Mouse (Mus musculus): Measurements from ENCODE around the gene Usp45.

Gene Usp45

DNA sequence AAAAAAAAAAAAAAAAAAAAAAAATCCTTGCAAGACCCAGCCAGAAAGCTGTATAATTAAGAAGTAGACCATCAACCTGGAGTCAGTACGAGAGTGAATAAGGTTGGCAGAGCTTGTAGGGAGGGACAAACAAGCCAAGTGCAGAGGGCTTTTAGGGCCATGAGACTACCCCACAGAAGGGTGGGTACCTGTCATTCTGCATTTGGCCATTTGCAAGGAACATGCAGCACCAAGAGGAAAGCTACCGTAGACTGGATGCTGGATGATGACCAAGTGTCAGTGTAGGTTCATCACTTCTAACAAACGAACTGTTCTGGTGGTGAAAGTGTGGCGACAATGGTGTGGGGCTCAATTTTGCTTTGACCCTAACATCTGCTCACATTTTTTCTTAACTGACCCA, 22.9 kb downstream of the Usp45 start:
- in situ Hi-C loops (cut with MboI, MseI) = no loop called here

DNA sequence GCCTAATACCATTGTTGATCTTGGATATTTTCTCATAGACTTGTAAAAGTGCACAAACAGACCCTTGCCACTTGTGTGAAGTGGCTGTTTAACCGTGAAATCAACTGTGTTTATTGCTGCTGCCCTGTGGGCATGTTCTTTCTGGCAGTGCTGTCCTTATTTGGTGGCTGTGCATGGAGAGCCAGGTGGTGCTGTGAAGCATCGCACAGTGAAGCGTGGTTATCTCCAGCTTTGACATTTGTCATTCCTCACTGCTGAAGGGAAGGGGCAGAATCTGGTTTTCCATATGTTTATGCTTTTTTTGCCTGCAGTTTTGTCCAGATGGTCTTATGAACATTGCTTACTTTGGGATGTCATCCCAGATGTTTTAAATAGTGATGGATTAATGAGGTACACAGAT, 26.7 kb downstream of the Usp45 start:
- in situ Hi-C loops (cut with MboI, MseI) = no loop called here

DNA sequence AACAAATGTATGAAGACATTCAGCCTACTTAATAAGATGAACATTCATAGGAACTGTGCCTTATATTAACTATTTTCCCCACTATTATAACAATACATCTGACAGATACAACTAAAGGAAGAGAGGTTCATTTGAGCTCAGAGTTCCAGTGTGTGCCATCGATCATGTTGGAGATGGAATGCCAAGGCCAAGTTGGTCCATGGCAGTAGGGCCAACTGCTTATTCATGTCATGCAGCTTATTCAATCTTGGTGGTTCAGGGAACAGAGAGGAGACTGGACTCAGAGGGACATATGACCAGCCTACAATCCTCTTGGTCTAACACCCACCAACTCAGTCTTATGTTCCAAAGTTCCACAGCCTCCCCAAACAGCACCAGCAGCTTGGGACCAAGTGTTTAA, 34.1 kb downstream of the Usp45 start:
- in situ Hi-C loops (cut with MboI, MseI) = no loop called here

DNA sequence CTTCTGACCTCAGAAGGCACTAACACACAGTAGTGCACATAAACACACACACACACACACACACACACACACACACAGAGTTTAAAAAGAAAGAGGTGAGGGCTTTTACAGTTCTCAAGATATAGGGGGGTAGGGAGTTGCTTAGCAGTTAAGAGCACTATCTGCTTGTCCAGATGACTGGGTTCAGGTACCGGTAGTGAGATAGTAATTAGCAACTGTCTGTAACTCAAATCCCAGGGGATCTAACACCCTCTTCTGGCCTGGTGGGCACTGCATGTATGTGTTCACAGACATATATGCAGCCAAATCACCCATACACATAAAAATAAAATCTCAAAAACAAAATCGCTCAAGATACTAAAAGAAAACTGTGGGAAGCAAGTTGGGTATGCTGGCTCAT, 34.7 kb downstream of the Usp45 start:
- in situ Hi-C loops (cut with MboI, MseI) = no loop called here

DNA sequence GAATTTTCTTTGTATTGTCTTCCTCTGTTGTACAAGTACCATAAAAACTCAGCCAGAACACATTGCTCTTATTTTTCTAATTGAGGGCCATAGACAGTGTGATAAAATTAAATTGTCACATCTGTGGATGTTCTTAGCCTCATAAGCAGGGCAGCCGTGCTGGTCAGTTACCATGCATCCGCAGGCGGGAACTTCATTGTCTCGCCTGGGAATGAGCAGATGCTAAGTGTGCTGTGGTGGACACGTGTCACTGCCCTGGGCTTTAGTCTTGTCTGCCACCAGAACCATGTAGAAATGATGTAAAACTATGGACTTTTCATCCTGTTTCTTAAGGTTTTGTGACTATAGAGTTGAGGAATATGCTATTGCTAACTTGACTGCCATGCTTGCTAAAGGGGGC, 40.2 kb downstream of the Usp45 start:
- in situ Hi-C loops (cut with MboI, MseI) = no loop called here

DNA sequence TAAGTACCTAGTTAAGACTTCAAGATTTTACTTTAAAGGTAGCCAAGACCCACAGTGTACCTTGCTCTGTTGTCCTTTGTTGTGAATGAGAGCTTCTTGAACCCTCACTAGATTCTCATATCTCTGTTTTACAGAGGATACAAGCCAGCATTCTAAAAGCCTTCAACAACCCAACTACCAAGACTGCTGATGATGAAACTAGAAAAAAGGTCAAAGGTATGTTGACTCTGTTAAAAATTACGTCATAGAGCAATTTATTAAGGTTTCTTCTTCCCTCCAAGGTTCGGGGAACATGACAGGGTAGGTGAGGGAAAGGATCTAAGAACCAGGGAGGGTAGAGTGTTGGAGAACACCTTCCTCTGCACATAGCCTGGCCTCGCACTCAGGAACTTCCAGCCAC, 43.7 kb downstream of the Usp45 start:
- in situ Hi-C loops (cut with MboI, MseI) = no loop called here

DNA sequence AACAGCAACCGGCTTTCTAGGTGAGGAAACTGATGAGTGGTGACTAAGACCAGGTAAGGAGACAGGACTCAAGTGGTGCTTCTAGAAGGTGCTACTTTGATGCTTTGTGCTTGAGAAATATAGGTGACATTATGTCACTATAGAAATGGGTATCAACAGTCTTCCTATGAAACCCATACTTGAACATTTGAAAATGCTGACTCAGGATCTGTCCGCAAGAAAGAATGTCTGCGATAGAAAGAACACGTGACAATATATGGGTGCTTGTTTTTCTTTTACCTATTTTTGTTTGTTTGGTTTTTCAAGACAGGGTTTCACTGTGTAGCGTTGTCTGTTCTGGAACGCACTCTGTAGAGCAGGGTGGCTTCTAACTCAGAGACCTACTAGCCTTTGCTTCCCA, 45.7 kb downstream of the Usp45 start:
- in situ Hi-C loops (cut with MboI, MseI) = no loop called here

DNA sequence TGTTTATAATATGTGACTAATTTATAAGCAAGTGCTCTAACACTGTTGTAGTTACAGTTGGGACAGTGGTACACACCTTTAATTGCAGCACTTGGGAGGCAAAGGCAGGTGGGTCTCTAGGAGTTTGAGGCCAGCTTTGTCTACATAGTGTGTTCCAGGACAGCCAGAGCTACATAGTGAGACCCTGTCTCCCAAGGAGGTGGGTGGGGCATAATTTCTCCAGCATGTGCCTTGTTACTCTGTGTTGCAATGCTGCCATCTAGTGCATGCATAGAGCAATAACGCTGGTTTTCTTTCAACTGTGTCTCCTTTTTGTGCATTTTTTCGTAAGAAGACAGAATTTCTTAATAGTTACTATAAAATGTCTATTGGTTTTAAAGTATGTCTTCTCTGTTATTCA, 47.1 kb downstream of the Usp45 start:
- in situ Hi-C loops (cut with MboI, MseI) = no loop called here

DNA sequence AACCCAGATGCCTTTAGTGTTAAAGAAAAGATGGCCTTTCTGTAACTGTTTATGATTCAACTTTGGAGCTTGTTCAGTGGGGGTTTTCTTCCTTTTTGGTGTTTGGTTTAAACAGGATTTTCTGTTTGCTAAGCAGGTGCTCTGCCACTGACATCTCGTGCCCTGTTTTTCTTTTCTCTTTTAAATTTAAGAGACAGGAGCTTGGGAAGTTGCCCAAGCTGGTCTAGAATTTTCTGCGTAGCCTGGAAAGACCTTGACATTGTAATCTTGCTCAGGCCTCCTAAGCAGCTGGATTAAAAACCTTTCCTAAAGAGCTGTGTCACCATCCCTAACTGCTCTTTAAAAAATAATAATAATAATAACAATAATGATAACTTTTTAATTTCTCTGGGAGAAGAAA, 59.7 kb downstream of the Usp45 start:
- in situ Hi-C loops (cut with MboI, MseI) = no loop called here

DNA sequence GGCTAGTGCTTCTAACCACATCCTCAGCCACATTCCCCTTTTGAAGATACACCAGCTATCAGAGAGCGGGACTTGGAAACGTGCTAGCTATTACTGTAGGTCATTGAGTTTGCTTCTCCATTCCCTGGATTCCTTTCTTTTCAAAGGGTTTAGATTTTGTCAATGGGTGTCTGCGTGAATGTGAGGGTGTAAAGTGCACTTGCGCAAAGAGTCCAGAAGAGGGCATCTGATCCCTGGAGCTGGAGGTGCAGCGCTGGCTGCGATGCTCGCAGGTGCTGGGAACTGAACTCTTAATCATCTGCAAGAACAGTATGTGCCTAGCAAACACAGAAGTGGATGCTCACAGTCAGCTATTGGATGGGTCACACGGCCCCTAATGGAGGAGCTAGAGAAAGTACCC, 65.9 kb downstream of the Usp45 start:
- in situ Hi-C loops (cut with MboI, MseI) = no loop called here

DNA sequence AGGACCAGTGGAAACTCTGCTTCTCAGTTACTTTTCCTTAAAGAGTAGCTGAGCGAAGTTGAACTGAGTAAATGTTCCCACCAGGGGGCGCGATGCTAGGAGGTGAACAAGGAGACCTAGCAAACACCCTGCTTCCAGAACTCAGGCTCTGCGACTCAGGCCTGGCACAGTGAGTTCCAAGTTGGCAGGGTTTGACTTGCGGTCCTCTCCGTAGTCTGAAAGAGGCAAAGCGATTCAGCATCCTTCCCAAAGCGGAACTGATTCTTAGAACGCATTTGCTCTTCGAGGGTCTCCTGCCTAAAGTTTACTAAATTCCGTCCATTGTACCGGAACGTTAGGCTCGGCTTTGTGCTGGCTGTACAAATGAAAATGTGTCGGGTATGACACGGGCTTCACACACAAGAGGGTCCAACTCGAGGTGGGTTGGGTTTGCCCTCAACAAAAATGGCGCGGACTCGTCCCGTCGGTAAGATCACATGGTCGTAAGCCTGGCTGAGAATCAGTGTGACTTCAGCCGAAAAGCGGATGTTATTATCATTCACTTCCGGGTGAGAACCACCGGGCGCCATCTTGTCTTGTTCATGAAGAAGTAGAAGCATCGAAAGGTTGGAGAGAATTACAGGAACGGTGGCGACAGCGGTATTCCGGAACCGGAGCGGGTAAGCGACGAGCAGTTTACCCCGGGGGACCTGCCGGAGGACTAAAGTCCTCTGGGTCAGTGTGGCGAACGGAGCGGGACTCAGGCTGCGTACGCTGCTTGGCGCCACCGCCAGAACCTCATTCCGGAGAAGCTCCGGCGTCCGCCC, 80.7 kb downstream of the Usp45 start, which contains the start of gene Pnisr:
Gene Pnisr (plus strand): TSS at position 103 of the 806 bp plus-strand sequence.
- in situ Hi-C loops (cut with MboI, MseI) = no loop called here

DNA sequence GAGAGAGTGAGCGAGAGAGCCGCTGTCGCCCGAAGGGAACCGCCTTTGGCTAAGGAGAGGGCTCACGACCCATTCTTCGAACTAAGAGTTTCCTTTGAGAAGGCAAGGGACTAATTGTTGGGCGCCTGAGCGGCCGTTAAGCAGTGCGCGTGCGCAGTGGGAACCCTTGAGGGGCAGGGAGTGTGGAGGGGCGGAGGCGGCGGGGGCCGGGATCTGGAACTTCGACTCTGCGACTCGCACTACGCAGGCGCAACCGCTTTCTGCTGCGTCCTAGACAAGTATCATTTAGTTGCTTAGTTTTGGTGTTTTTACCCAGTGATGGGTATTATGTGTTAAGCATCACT, 81.3 kb downstream of the Usp45 start:
- in situ Hi-C loops (cut with MboI, MseI) = no loop called here

DNA sequence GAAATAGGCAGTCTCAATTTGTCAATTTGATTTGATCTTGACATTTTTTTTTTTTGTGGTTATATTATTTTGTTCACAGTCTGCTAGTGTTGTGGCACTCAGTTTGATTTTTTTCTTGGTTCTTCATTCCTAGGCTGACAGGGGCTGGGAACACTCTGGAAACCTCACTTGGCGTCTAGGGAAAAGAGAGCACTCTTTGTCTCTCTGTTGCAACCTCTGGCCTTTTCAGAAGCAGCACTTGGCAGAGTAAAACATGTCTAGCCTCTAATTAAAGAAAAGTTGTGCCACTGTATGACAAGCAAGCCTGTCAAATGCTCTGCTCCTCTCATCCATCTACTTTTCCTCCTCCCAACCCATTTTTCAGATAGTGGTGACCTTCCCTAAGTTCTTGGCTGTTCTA, 90.5 kb downstream of the Usp45 start:
- in situ Hi-C loops (cut with MboI, MseI) = no loop called here

DNA sequence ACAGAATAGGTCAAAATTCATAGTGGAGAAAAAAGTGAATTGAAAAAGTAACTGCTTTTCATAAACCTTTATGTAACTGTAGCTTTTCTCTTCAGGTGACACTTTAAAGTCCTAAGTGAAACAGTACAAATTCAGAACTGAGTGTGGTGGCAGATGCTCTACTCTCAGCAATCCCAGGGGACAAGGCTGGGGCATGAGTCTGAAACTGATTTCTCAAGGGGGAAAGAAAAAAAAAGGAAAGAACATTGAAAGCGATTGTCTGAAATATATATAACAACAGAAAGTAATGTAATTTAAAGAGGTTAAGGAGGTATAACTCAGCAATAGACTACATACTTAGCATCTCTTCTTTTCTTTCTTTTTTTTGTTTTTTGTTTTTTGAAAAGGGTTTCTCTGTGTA, 98.3 kb downstream of the Usp45 start:
- in situ Hi-C loops (cut with MboI, MseI) = no loop called here

DNA sequence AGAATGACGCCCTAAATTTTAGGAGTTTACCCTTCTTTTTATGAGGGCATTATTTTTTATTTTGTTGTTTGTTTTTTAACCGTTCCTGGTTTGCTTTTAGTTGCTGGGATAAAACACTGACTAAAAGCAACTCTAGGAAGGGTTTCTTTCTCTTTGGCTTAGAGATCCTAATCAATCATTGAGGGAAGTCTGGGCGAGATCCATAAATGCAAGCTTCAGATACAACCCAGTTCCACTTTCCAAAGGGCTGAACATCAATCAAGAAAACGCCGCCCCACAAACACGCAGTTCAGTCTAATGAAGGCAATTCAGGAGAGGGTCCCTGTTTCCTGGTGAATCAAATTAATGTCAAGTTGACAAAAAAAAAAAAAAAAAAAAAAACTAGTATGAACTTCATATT, 111.8 kb downstream of the Usp45 start:
- in situ Hi-C loops (cut with MboI, MseI) = no loop called here

DNA sequence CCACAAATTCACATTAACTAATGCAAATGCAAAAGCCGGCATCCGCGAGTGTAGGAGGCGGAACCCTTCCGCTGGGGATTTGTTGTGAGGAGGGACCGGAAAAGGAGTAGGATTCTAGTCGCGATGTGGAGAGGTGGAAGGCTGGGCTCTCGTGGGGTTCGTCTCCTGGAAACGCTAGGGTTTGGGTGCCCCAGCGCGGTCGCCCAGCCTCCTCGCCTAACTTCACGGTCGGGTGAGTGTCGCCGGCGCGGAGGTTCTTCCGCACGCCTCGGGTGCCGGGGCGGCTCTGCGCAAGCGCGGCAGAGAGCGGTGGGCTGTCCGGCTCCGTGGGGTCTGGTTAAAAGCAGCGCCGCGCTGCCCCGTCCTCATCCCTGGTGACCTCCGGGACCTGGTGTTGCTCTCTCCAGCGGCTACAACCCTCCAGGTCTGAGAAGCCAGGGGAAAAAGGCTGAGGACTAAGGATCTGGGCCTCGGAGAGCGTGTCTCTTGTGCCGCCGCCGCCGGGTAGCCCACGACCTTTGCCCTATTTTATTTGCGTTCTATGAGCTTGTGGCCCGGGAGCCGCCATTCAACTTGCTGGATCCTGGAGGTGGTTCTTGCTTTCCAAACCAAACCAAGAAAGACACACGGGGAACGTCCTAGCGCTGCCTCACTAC, 112.7 kb downstream of the Usp45 start, which contains the start of gene Coq3:
Gene Coq3 (plus strand): TSS at position 109 of the 656 bp plus-strand sequence.
- in situ Hi-C loops (cut with MboI, MseI) = loop anchor here (5.0 kb wide), 1 partner anchor 152 kb away; the partner anchor contains the start of gene Ccnc

DNA sequence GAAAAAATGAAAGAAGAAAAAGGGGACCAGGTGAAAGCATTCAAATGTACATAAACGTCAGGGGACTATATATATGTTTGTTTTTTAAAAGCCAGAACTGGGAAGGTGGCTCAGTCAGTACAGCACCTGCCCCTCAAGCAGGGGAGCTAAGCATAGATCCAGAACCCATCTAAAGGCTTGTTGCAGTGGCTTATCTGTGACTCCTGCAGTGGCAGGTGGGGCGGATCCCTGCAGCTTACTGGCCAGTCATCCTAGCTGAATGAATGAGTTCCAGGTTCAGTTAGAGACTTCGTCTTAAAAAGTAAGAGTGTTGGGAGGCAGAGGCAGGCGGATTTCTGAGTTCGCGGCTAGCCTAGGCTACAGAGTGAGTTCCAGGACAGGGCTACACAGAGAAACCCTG, 115.8 kb downstream of the Usp45 start:
- in situ Hi-C loops (cut with MboI, MseI) = loop anchor here (5.0 kb wide), 1 partner anchor 156 kb away; the partner anchor contains the start of gene Ccnc

DNA sequence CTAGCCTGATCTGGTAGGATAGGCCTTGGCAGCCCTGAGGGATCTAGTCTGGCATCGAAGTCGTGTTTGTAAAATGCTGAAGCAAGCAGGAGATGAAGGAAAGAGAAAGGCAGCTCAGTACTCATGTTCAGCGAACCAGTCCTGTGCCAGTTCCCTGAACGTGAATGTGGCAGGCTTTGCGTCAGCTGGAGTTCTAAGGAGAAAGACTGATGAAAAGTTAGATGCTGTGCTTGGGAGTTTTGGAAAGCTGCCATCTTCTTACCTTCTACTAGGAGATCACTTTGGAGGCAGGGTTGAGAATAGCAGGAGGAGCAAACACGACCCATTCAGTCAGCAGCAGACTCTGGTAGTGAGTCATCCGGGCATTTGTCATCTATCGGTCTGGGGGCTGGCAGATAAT, 118.9 kb downstream of the Usp45 start:
- in situ Hi-C loops (cut with MboI, MseI) = no loop called here

Data from regulatory T cell (primary cell).